Mouse (Mus musculus) testis, adult 2 months (tissue): ENCODE data around the gene Ddx27. TPM values are rescaled to one million over a fixed set of nuclear protein-coding genes. Genes with fewer than 3 reads are reported as not detected.

Source experiments
- H3K27ac ChIP-seq: fragments of 200-500 bp; 2 replicates; pipeline ENCODE4 v1.5.1; 2012; ENCODE audit warnings: low read depth, low read length; ENCODE audit not compliant: control insufficient read depth, insufficient read depth
- H3K27me3 ChIP-seq: fragments of 200-500 bp; 2 replicates; pipeline ENCODE4 v1.6.1; 2012; ENCODE audit warnings: mild to moderate bottlenecking, low read length, moderate library complexity; ENCODE audit not compliant: control insufficient read depth, insufficient read depth
- H3K36me3 ChIP-seq: fragments of 200-500 bp; 2 replicates; pipeline ENCODE4 v1.6.1; 2012; ENCODE audit warnings: mild to moderate bottlenecking, low read length; ENCODE audit not compliant: control insufficient read depth, insufficient read depth
- H3K4me1 ChIP-seq: fragments of 200-500 bp; 2 replicates; pipeline ENCODE4 v1.6.1; 2012; ENCODE audit warnings: low read length; ENCODE audit not compliant: control insufficient read depth, insufficient read depth
- H3K4me3 ChIP-seq: fragments of 200-500 bp; 2 replicates; pipeline ENCODE4 v1.5.1; 2012; ENCODE audit warnings: low read depth, mild to moderate bottlenecking, low read length, moderate library complexity, mixed read lengths; ENCODE audit not compliant: control insufficient read depth
- CTCF ChIP-seq: fragments of 200-500 bp; IDR thresholded peaks from 2 replicates; pipeline ENCODE4 v1.5.1; 2012; ENCODE audit warnings: low read depth, mild to moderate bottlenecking, inconsistent platforms, low read length, moderate library complexity; ENCODE audit not compliant: control insufficient read depth, insufficient read depth, insufficient replicate concordance
- POLR2A ChIP-seq: fragments of 200-500 bp; IDR thresholded peaks from 2 replicates; pipeline ENCODE4 v1.6.1; 2012; ENCODE audit warnings: low read depth, mild to moderate bottlenecking, inconsistent platforms, low read length, moderate library complexity; ENCODE audit not compliant: control insufficient read depth
- polyA plus RNA-seq: library from polyadenylated mRNA; depleted of rRNA; stranded (reverse); fragments of >200 nt; gene quantifications from 2 replicates; pipeline ENCODE4 v1.2.3, GENCODE M21; 2012; rRNA removed

Ddx27 gene
- polyA plus RNA-seq, 1 experiment: 17.5 TPM

- TF ChIP-seq POLR2A (peak; percentile 30; the same call in 1 of the 2 replicates), CTCF (no peak)
- Histone ChIP-seq H3K4me1 (peaks cover 27% of the 10 kb centered on the region), H3K27me3 (no peaks in the 10 kb centered on the region), H3K36me3 (no peaks in the 10 kb centered on the region; the same call in 1 of the 2 replicates), H3K27ac (peak overlapping the region; percentile 80), H3K4me3 (peak overlapping the region; percentile 90)
Observed at GRCm38 (mm10) chr2:167078486-167078885, 63.5 kb downstream of the Ddx27 start.

- H3K27ac ChIP-seq: peak overlapping the region; percentile 80
- H3K4me1 ChIP-seq: peaks cover 27% of the 10 kb centered on the region
- H3K4me3 ChIP-seq: peak overlapping the region; percentile 90
- H3K36me3 ChIP-seq: no peaks in the 10 kb centered on the region; the same call in 1 of the 2 replicates
- no peaks in the 10 kb centered on the region for H3K27me3 ChIP-seq
- TF ChIP-seq POLR2A (no peak), CTCF (no peak)
Observed at GRCm38 (mm10) chr2:167078931-167079495, 64.0 kb downstream of the Ddx27 start.

GRCm38 (mm10) chr2:167079535-167080257 lies 64.7 kb downstream of the Ddx27 start:
- TF ChIP-seq CTCF: no peak
- no peak for TF ChIP-seq POLR2A
- peak overlapping the region; percentile 90 for H3K4me3 ChIP-seq
- no peaks in the 10 kb centered on the region; the same call in 1 of the 2 replicates for H3K36me3 ChIP-seq
- H3K27ac ChIP-seq: peak overlapping the region; percentile 16
- no peaks in the 10 kb centered on the region for H3K27me3 ChIP-seq
- H3K4me1 ChIP-seq: peaks cover 27% of the 10 kb centered on the region

- H3K4me3 ChIP-seq: no peak overlapping the region
- H3K27ac ChIP-seq: no peak overlapping the region
- peaks cover 27% of the 10 kb centered on the region for H3K4me1 ChIP-seq
- H3K27me3 ChIP-seq: no peaks in the 10 kb centered on the region
- no peaks in the 10 kb centered on the region; the same call in 1 of the 2 replicates for H3K36me3 ChIP-seq
- TF ChIP-seq POLR2A (no peak), CTCF (no peak)
Observed at GRCm38 (mm10) chr2:167080387-167080786, 65.4 kb downstream of the Ddx27 start.

GRCm38 (mm10) chr2:167081135-167081534 lies 66.1 kb downstream of the Ddx27 start:
- no peak overlapping the region for H3K27ac ChIP-seq
- no peak overlapping the region for H3K4me3 ChIP-seq
- H3K36me3 ChIP-seq: no peaks in the 10 kb centered on the region; the same call in 1 of the 2 replicates
- no peaks in the 10 kb centered on the region for H3K27me3 ChIP-seq
- TF ChIP-seq CTCF (no peak), POLR2A (no peak)
- H3K4me1 ChIP-seq: peaks cover 27% of the 10 kb centered on the region

GRCm38 (mm10) chr2:167081639-167082038 lies 66.6 kb downstream of the Ddx27 start:
- no peak overlapping the region; the same call in 1 of the 2 replicates for H3K27ac ChIP-seq

More at GRCm38 (mm10) chr2:167081639-167082038, 66.6 kb downstream of the Ddx27 start:
- Histone ChIP-seq H3K4me3 (no peak overlapping the region), H3K4me1 (peaks cover 27% of the 10 kb centered on the region), H3K36me3 (no peaks in the 10 kb centered on the region; the same call in 1 of the 2 replicates), H3K27me3 (no peaks in the 10 kb centered on the region)
- TF ChIP-seq CTCF: no peak

Other genes with a start within 250 kb of the Ddx27 start
- 31.2 and 32.0 TPM in 2 replicates for gene Trp53rkb, start 222.7 kb upstream of the Ddx27 start, polyA plus RNA-seq
- gene Arfgef2, start 209.6 kb upstream of the Ddx27 start, polyA plus RNA-seq: 19.1 TPM in 2 replicates
- gene Cse1l, start 109.2 kb upstream of the Ddx27 start, polyA plus RNA-seq: 21.9 and 27.6 TPM in 2 replicates
- gene Stau1, start 18.9 kb upstream of the Ddx27 start, polyA plus RNA-seq: 20.9 and 21.7 TPM in 2 replicates
- gene Znfx1, start 47.8 kb downstream of the Ddx27 start, polyA plus RNA-seq: 42.7 and 43.3 TPM in 2 replicates
- gene Kcnb1, start 175.0 kb downstream of the Ddx27 start, polyA plus RNA-seq: 2.8 and 3.1 TPM in 2 replicates
- gene Ptgis, start 225.4 kb downstream of the Ddx27 start, polyA plus RNA-seq: 7.2 and 9.1 TPM in 2 replicates